Mouse (Mus musculus): Measurements from ENCODE around the gene Trhr2.

The Trhr2 gene

GRCm38 (mm10) chr8:122309272-122309671, 51.3 kb downstream of the Trhr2 start:
- in situ Hi-C loops (cut with MboI, MseI) = no loop called here

- in situ Hi-C loops (cut with MboI, MseI) = no loop called here
Observed at GRCm38 (mm10) chr8:122307836-122308235, 52.7 kb downstream of the Trhr2 start.

All from regulatory T cell (primary cell).